Mouse (Mus musculus) monocyte, adult 2 months (primary cell): Measurements from ENCODE around the gene Gm3543.
"Not testable (repeated sequence)": the region's sequence is repeated elsewhere in the genome, so short reads cannot be mapped to it uniquely, and the experiment has no call there.

Experiments used
- DNase-seq, 2 experiments: peaks; one replicate each; pipeline ENCODE4 v3.0.0; 2022; ENCODE audit warnings: low spot score in 2 of 2, low read depth in 1 of 2

Gm3543 gene

DNA sequence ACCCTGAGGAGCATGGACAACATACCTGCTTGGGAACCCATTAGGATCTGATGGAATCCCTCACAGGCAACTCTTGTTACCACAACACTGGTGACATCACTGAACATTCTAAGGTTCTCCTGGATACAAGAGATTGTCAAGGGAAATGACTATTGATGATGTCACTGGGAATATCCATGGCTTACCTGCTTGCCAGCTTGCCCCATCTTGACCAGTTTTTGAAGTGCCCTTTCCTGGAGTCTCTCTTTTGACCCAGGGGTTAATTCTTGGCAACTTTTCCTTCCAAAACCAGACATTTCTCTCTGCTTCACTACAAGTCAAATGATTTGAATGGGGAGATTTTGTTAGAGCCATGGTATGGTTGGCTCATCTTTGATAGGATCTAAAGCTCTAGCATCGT lies at the start of gene Gm3543:
TSS of gene Gm3543 (minus strand) at position 101 of the 400 bp plus-strand sequence.
- DNase-seq, result not testable (repeated sequence)

DNA sequence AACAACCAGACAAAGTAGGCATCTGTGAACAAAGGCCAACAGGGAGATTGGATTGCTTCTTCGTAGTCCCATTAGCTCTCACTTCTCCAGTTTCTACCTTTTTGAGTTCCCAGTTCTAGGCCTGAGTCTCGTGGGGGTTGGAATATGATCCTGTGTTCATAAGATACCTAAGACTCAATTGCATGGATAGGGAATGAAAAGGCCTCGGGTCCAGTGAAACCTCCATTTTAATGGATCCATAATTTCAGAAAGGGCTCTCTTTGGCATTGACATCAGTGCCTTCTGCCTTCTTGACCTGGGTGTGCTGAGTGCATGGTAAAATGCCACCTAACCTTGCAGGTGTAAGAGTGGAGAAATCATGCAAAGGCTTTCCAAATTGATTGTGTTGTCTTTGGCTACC lies 14.5 kb downstream of the Gm3543 start:
- DNase-seq, result not testable (repeated sequence)

DNA sequence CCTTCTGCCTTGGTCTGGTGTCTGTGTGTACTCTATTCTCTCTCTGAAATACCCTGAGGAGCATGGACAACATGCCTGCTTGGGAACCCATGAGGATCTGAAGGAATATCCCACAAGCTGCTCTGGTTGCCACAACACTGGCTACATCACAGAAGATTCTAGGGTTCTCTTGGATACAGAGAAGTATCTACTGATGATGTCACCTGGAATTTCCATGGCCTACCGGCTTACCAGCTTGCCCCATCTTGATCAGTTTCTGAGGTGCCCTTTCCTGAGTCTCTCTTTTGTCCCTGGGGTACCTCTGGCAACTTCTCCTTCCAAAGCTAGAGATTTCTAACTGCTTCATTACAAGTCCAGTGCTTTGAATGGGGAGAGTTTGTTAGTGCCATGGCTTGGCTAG lies 15.3 kb downstream of the Gm3543 start, which contains the start of gene Gm6401:
TSS of gene Gm6401 (minus strand) at position 101 of the 400 bp plus-strand sequence.
- not testable (repeated sequence) for DNase-seq

DNA sequence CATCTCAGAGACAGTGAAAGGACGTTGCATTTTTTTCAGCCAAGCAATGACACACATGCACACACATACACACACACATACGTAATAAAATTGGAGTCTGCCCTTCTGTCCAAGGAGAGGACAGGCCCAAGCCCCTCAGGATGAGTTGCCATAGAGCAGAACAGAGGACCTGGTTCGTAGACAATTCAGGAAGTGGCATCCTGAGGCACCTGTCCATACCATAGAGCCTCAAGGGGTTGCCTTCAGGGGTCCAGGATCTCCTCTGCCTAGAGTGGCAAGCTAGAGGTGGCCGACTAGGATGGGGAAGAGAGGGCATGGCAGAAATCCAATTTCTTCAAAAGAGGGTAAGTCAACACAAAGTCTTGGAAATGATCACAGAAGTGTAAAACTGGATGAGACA lies 19.0 kb downstream of the Gm3543 start:
- not testable (repeated sequence) for DNase-seq

DNA sequence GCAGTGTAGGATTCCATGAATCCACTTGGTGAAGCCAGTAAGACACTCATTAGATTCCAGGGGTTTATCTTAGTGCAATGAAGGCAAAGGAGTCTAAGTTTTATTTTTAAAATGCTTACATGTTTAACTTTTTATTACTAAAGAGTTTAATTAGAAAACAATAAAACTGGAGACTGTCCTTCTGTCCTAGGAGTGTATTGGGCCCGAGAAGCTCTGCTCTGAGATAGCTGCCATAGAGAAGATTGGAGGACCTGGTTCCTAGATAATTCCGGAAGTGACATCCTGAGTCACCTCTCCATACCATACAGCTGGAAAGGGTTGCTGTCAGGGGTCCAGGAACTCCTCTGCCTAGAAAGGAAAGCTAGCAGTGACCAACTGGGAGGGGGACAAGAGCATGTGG lies 39.4 kb downstream of the Gm3543 start, which contains the start of gene 1700024B05Rik:
TSS of gene 1700024B05Rik (plus strand) at position 301 of the 400 bp plus-strand sequence.
- not testable (repeated sequence) for DNase-seq
